Mouse (Mus musculus) liver, adult (tissue): ENCODE measurements around the gene Dscam.

Source experiments
- GATA4 ChIP-seq: IDR thresholded peaks from 2 replicates; pipeline ENCODE4 v1.6.1; 2014; ENCODE audit warnings: mild to moderate bottlenecking, low read length; ENCODE audit not compliant: insufficient replicate concordance

The Dscam gene

DNA sequence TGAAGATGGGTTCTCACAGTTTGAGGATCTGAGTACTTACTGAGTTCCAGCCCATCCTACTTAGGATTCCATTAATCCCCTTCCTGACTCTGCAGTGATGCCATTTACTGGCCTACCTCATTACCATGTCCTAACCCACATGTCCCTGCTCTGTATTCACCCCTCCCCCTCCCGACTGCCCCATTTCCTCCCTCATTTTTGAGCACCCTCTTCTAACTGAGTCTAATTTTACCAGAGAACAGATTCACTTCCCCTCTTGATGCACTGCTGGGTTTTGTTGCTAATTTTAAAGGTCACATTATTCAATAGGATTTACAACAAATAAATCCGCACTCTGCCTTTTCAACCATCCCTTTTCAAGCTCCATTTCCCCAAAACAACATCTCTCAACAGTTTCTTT is 629.5 kb downstream of the Dscam start:
- no peak for TF ChIP-seq GATA4
